Mouse (Mus musculus): ENCODE measurements around the gene Mrpl37. TPM values are rescaled to one million over a fixed set of nuclear protein-coding genes. Genes with fewer than 3 reads are reported as not detected.
A peak's percentile ranks its signal among the peaks of the same experiment; 100 is the strongest.

The Mrpl37 gene
- total and polyA plus RNA-seq, 3 experiments = 53.5 to 123 (median 53.6) TPM

GRCm38 (mm10) chr4:107098791-107099525 is 32.3 kb upstream of the Mrpl37 start:
- no peak overlapping the region for H3K4me3 ChIP-seq (replicated peaks in 1 of 3; ENCODE audit: low read depth in 2 of 3, low read length in 2 of 3, poor library complexity in 1 of 3)
- no peaks in the 10 kb centered on the region for H3K79me2 ChIP-seq (replicated peaks; ENCODE audit: control insufficient read depth, extremely low read depth, insufficient read depth, poor library complexity, severe bottlenecking)
- no peak overlapping the region for H3K27ac ChIP-seq (ENCODE audit: insufficient read depth, low read depth)
- peaks cover 23 to 41% of the 10 kb centered on the region in 2 experiments for H3K4me1 ChIP-seq (ENCODE audit: control insufficient read depth in 1 of 2, insufficient read depth in 2 of 2)
- H3K36me3 ChIP-seq (replicated peaks in 1 of 2; ENCODE audit: control insufficient read depth in 1 of 2, insufficient read depth in 1 of 2, low read length in 1 of 2) = peaks cover 0 to 51% of the 10 kb centered on the region in 2 experiments
- dilution Hi-C loops (cut with MboI; ENCODE audit: extremely low pct_ligation_motif_present, extremely low pct_unique_long_range_greater_than_20kb, low sequenced_read_pairs) = no loop called here
- H3K4me2 ChIP-seq (ENCODE audit: insufficient read depth, low read depth, poor library complexity, severe bottlenecking) = no peak overlapping the region
- TF ChIP-seq JUND (conservative IDR thresholded peaks at IDR 0.05; ENCODE audit: low read depth, low read length) = no peak
- no peak for TF ChIP-seq MAZ (IDR thresholded peaks at IDR 0.05; ENCODE audit: low read depth, low read length)
- in situ Hi-C loops (cut with MboI; ENCODE audit: low pct_ligation_motif_present, low pct_unique_long_range_greater_than_20kb, low sequenced_read_pairs) = no loop called here
- no peak for DNase-seq (ENCODE audit: extremely low read depth)
- H3K9me3 ChIP-seq (replicated peaks; ENCODE audit: low read length) = no peaks in the 10 kb centered on the region
- no peak overlapping the region for H3K9ac ChIP-seq (ENCODE audit: insufficient read depth, low read depth)
- H3K27me3 ChIP-seq (replicated peaks) = no peaks in the 10 kb centered on the region

- H3K27me3 ChIP-seq (replicated peaks) = no peaks in the 10 kb centered on the region
- no peak overlapping the region for H3K4me3 ChIP-seq (replicated peaks in 1 of 3; ENCODE audit: low read depth in 2 of 3, low read length in 2 of 3, poor library complexity in 1 of 3)
- H3K4me1 ChIP-seq (ENCODE audit: control insufficient read depth in 1 of 2, insufficient read depth in 2 of 2) = peaks cover 24 to 47% of the 10 kb centered on the region in 2 experiments
- no peak for DNase-seq (ENCODE audit: extremely low read depth)
- no peak for TF ChIP-seq MEF2A (IDR thresholded peaks at IDR 0.05; ENCODE audit: borderline replicate concordance, low read depth, low read length)
- TF ChIP-seq ZKSCAN1 (IDR thresholded peaks at IDR 0.05; ENCODE audit: borderline replicate concordance, low read depth, low read length) = peak; percentile 85
- dilution Hi-C loops (cut with MboI; ENCODE audit: extremely low pct_ligation_motif_present, extremely low pct_unique_long_range_greater_than_20kb, low sequenced_read_pairs) (no loop called here), in situ Hi-C loops (cut with MboI; ENCODE audit: low pct_ligation_motif_present, low pct_unique_long_range_greater_than_20kb, low sequenced_read_pairs) (no loop called here)
- no peak overlapping the region for H3K27ac ChIP-seq (ENCODE audit: insufficient read depth, low read depth)
- no peak overlapping the region for H3K9ac ChIP-seq (ENCODE audit: insufficient read depth, low read depth)
- no peaks in the 10 kb centered on the region for H3K9me3 ChIP-seq (replicated peaks; ENCODE audit: low read length)
- no peak overlapping the region for H3K4me2 ChIP-seq (ENCODE audit: insufficient read depth, low read depth, poor library complexity, severe bottlenecking)
- H3K79me2 ChIP-seq (replicated peaks; ENCODE audit: control insufficient read depth, extremely low read depth, insufficient read depth, poor library complexity, severe bottlenecking) = no peaks in the 10 kb centered on the region
- peaks cover 0 to 47% of the 10 kb centered on the region in 2 experiments for H3K36me3 ChIP-seq (replicated peaks in 1 of 2; ENCODE audit: control insufficient read depth in 1 of 2, insufficient read depth in 1 of 2, low read length in 1 of 2)
Measured at GRCm38 (mm10) chr4:107098375-107098774, 31.7 kb upstream of the Mrpl37 start.

- Histone ChIP-seq H3K9ac (ENCODE audit: insufficient read depth, low read depth) (no peak overlapping the region), H3K27me3 (replicated peaks) (no peaks in the 10 kb centered on the region), H3K4me2 (ENCODE audit: insufficient read depth, low read depth, poor library complexity, severe bottlenecking) (no peak overlapping the region), H3K4me3 (replicated peaks in 1 of 3; ENCODE audit: low read depth in 2 of 3, low read length in 2 of 3, poor library complexity in 1 of 3) (no peak overlapping the region), H3K27ac (ENCODE audit: insufficient read depth, low read depth) (no peak overlapping the region), H3K4me1 (ENCODE audit: control insufficient read depth in 1 of 2, insufficient read depth in 2 of 2) (peaks cover 24 to 52% of the 10 kb centered on the region in 2 experiments), H3K36me3 (replicated peaks in 1 of 2; ENCODE audit: control insufficient read depth in 1 of 2, insufficient read depth in 1 of 2, low read length in 1 of 2) (peaks cover 0 to 42% of the 10 kb centered on the region in 2 experiments), H3K9me3 (replicated peaks; ENCODE audit: low read length) (no peaks in the 10 kb centered on the region), H3K79me2 (replicated peaks; ENCODE audit: control insufficient read depth, extremely low read depth, insufficient read depth, poor library complexity, severe bottlenecking) (no peaks in the 10 kb centered on the region)
- dilution Hi-C loops (cut with MboI; ENCODE audit: extremely low pct_ligation_motif_present, extremely low pct_unique_long_range_greater_than_20kb, low sequenced_read_pairs) = no loop called here
- no peak for DNase-seq (ENCODE audit: extremely low read depth)
- TF ChIP-seq GABPA (IDR thresholded peaks at IDR 0.05; ENCODE audit: insufficient replicate concordance, low read depth, low read length) = no peak
- TF ChIP-seq CHD2 (IDR thresholded peaks at IDR 0.05; ENCODE audit: low read length) = no peak
- no peak for TF ChIP-seq MAZ (IDR thresholded peaks at IDR 0.05; ENCODE audit: low read depth, low read length)
- TF ChIP-seq RCOR1 (conservative IDR thresholded peaks at IDR 0.05; ENCODE audit: low read depth, low read length) = no peak
- no peak for TF ChIP-seq MAX (IDR thresholded peaks at IDR 0.05; ENCODE audit: low read length)
- TF ChIP-seq USF1 (IDR thresholded peaks at IDR 0.05; ENCODE audit: low read depth, low read length) = no peak
- no peak for TF ChIP-seq TCF12 (IDR thresholded peaks at IDR 0.05; ENCODE audit: low read depth, low read length)
- in situ Hi-C loops (cut with MboI; ENCODE audit: low pct_ligation_motif_present, low pct_unique_long_range_greater_than_20kb, low sequenced_read_pairs) = no loop called here
Measured at GRCm38 (mm10) chr4:107097871-107098270, 31.2 kb upstream of the Mrpl37 start.

All from CH12.LX (cell line).